Mouse (Mus musculus) kidney, adult 18-20 months (tissue): ENCODE data around the gene Pmepa1.
A peak's percentile ranks its signal among the peaks of the same experiment; 100 is the strongest.

Source experiments
- DNase-seq: peaks from one replicate; pipeline ENCODE4 v3.0.0; 2021

Gene Pmepa1

DNA sequence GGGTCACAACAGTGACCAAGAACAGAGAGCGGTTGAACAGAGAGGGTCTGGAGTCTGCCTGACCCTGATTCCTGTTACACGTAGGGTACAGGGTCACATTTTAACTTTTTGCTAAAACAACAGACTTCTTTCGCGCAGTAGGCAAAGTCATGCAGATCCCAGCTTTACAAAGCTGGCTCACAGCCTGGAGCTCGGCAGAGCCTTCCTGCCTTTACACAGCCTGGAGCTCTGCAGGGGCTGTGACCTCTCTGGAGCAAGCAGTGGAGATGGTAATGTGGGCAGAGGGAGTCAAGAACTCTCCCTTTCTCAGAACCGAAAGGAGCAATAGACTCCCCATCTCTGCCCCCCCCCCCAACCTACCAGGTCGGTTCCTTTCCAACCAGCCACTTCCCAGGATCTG lies 51.5 kb downstream of the Pmepa1 start:
- no peak for DNase-seq

DNA sequence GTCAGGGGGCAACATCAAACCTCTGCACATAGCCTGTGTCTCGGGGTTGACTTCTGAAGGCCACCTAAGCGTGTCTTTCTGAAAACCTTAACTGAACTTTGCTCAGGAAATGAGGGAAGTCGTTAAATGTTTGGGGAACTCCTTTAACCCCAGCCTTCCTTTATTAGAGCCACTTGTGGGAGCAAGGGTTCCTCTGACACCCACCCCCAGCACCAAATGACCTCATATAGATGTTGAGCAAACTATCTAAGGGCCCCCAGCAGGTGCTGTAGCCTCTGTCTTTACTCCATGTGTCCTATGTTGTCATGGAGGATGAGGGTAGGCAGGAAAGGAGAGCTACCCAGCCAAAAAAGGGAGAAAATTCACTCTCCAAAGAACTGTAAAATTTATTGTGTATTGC lies 52.2 kb downstream of the Pmepa1 start:
- DNase-seq: no peak

DNA sequence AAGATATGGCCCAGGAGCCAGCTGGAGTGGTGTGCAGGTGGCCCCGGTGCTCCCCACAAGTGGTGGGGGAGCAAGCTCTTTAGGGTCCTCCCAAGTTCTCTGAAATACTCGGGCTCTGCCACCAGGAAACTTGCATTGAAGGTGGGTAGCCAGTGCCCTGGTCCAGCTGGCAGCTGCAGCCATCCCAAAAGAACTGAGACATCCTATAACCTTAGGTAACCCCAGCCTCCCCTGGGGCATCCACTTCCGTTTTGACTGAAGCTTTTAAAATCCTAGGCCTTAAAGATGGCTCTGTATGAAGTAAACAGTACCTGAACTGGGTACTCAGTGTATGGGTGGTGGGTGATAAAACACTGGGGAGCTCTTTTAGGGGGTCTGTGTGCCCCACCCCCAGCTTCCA lies 52.8 kb downstream of the Pmepa1 start:
- no peak for DNase-seq

DNA sequence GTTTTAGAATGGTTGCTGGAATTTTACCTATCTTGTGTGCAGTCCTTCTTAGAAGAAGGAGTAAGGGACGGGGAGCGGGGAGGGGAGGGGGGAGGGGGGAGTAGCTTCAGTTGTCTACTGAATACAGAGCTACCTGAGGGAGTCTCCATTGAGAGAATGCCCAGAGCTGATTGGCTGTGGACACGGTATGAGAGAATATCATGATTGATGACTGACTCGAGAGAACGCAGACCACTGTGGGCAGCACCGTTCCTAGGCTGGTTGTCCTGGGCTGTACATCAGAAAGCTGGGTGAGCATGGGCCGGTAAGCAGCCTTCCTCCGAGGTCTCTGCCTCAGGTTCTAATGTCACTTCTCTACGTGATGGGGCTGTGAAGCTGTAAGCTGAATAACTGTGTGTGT lies 55.6 kb downstream of the Pmepa1 start:
- no peak for DNase-seq

DNA sequence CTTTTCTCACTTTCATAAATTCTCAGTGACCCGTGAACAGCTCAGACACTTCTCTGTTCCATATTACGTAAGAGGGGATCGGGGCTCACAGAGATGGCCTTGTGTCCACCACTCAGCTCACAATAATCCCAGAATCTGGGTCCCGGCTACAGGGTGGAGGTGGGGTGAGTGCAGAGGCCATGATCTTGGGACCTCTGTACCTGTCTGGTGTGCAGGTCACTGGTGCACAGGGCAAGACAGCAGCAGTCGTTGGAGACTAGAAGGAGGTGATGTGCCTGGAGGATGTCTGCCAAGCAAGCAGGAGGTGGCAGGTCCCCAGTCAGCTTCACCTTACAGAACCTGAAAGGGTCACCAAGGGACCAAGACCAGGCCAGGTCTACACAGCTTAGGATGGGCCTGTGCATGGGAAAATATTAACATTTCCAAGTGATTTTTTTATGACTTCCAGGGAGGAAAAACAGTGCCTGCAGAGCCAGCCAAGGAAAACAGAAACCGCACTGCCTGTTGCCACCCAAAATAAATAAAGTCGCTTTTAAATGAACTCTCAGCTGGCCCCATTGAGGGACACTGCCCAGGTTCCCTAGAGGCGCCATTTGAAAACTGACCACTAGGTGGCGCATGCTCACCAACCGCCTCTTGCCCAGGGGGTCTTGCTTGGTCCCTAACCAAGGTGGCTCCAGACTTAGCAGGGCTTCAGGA lies 56.9 kb downstream of the Pmepa1 start:
- peak; percentile 43 for DNase-seq

DNA sequence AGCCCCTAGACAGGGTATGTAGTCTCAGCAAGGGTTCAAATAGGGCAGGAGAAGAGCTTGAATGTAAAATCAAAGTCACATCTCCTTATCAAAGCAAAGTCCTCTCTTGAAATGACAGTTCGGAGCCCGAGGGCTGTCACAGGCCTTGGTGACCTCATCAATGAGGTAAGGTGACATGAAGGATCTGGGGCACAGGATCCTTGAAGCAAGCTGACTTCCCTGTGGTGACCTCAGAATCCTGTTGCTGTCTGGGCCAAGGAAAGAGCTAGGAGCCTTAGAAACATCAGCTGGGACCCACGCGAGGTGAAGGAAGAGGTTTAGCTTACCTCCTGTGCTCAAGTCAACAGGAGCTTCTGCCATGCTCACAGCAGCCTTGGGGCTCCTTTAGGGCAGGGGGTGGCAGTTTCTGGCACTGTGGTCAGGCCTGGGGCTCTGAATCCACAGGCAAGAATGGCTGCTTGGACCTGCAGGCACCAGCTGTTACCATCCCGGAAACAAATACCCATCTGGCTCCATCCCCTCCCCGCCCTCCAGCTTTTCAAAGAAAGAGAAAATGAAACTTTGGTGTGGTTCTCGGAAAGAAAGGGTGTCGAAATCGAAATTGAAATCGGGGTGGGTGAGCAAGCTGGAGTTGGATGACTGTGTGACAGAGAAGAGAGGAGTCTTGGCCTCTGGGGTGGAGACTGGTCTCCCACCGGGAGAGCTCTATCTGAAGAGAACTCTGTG lies 57.8 kb downstream of the Pmepa1 start, which contains the start of gene Zbp1:
TSS of gene Zbp1 (minus strand) at position 508 of the 726 bp plus-strand sequence.
- DNase-seq: peak; percentile 2

DNA sequence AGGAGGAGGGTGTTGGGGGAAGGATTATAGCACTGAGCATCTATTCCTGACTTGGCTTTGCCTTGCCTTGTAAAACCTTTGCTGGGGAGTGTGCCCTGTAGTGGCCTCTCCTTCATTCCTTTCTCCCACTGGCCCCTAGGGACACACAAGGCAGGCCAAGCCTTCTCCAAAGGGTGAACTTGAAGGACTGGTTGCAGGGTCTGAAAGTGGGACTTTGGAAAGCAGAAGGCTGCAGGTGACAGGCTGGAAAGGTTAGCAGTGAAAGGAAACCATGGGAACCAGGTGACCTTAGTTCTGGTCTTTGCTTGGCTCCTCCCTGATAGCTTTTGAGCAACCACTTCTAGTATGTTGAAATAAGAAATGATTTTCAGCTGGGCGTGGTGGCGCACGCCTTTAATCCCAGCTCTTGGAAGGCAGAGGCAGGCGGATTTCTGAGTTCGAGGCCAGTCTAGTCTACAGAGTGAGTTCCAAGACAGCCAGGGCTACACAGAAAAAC lies 58.5 kb downstream of the Pmepa1 start:
- peak; percentile 1 for DNase-seq

DNA sequence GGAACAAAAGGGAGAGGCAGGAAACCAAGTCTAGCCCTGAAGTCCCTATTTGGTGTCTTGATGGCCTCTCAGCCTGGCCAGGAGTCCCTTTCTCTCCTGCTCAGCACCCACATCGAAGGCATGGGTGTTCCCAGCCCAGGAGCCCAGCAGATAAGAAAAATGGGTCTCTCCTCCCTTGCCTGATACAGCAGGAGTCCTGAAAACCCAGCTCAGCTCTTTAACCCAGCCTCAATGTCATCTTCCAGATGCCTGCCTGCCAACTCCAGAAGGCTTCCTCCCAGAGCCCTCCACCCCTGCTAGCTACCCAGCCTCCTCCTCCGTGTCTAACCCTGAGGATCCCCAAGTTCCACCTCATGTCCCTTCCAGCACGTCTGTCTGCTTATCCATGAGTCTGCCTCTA lies 59.1 kb downstream of the Pmepa1 start:
- DNase-seq: peak; percentile 1

DNA sequence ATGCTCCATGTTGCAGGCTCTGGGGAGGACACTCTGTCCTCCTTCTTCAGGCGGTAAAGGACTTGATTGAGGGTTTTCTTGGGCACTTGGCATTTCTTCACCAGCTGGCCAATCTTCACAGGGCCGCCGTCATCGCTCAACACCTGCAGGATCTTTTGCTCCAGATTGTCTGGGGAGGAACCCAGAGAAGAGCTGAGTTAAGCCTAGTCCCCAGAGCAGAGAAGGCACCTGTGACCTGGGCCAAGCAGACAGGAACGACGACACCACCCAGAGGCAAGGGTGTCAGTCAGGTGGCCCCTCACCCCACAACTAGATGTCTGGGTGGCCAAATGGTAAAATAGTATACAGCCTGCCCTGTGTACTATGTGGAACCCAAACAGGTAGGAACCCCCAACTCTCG lies 59.5 kb downstream of the Pmepa1 start:
- DNase-seq: peak; percentile 1

DNA sequence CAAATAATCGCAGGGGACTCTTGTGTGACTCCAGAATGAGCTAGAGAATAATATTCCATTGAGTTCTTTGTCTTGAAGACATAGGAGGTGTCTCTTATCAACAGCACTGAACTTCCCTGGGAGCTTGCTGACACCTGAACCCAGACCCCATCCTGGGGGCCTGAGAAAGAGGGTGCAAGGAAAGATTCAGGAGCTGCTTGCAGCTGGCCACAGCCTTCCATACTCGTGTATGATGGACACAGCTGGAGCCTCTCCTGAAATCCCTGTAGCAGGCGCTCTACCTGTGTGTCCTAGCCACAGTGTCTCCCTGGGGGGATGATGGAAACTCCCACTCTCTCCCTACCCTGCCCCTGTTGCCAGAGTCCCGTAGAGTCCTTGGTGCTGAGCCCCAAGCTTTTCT lies 64.1 kb downstream of the Pmepa1 start:
- DNase-seq: no peak

DNA sequence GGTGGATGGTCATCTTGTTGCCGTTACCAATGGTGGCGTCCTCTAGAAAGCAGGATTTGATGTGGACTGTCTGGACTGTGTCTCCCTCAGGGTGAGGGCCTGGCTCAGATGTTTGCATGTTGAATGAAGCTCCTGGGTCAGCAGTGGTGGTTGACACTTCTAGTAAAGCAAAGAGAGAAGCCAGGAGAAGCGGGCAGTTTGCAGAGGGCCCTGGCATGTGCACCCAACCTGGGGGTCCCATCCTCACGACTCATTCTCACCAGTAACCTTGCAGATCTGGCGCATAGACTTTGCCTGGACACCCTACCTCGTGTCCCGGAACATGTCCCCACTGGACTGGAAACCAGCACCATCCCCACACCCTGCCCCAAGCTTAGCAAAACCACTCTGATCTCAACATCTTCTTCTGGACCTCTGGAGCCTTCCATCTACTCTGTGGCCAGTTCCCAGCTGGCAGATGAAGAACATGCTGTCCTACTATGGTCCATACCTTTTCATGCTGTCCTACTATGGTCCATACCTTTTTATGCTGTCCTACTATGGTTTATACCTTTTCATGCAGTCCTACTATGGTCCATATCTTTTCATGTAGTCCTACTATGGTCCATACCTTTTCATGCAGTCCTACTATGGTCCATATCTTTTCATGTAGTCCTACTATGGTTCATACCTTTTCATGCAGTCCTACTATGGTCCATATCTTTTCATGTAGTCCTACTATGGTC lies 67.1 kb downstream of the Pmepa1 start:
- DNase-seq: no peak

DNA sequence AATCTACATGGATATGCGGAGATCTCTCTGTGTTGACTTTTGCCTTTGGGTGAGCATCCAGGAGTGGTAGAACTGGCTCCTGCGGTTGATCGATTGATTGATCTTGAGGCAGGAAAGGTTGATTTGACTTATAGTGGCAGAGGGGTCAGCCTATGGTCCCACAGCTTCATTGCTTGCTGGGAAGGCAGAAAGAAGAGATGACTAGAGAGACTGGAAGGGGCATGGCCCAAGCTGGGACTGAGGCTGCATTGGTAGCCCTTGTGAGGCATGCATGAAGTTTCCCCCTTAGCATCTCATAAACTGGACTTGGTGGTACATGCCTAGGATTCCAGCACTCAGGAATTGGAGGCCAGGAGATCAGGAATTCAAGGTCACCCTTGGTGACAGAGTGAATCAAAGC lies 69.3 kb downstream of the Pmepa1 start:
- no peak for DNase-seq

DNA sequence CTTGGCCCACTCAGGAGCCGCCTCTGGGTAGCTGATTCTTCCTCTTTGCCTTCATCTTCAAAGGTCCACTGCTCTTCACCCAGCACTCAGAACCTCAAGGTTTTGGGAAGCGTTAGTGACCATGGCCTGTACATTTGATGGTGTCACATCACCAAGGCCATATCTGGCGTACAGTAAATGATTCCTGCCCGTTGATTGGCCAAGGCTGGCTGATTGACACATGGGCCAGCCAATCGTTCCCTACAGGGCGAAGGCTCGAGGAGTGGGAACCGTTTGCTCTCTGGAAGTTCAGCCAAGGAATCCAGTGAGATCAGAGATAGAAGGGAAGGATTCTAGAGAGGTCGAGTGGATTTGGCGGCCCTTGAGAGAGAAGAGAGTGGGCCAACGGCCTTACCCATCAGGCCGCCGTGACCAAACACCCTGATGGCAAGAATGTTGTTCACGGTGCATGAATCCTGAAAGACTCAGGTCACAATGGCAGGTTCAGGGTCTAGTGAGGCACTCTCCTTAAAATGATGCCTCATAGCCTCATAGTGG lies 70.7 kb downstream of the Pmepa1 start:
- DNase-seq: no peak

DNA sequence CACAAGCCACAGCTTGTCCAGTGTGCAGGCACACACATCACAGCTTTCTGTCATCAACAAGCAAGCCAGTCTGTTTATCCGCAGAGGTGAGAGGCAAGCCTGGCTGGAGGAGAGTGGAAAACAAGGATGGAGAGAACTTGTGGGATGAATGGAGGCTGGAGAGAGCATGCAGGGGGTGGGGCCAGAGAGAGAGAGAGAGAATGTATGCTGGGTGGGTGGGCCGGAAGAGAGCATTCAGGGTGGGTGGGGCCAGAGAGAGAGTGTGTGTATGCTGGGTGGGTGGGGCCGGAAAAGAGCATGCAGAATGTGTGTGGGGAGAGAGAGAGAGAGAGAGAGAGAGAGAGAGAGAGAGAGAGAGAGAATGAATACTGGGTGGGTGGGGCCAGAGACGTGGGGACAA lies 71.7 kb downstream of the Pmepa1 start:
- DNase-seq: no peak

DNA sequence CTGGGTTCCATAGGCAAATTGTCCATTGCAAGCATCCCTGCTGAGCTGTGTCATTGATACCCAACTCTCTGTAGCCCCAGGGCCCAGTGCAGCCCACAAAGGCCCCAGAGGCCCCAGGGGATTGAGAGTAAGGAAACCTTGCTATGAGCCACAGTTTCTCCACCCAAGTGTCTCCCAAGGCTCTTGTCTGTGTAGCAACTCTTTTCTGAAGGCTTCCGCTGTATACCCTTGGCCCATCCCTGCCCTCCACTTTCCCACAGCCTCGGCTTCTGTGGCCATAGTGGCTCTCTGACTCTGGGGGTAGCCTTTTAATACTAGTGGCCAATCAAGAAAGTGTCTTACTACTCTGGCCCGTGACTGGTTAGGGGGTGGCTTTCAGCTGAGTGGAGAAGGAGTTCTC lies 72.6 kb downstream of the Pmepa1 start:
- DNase-seq: no peak

DNA sequence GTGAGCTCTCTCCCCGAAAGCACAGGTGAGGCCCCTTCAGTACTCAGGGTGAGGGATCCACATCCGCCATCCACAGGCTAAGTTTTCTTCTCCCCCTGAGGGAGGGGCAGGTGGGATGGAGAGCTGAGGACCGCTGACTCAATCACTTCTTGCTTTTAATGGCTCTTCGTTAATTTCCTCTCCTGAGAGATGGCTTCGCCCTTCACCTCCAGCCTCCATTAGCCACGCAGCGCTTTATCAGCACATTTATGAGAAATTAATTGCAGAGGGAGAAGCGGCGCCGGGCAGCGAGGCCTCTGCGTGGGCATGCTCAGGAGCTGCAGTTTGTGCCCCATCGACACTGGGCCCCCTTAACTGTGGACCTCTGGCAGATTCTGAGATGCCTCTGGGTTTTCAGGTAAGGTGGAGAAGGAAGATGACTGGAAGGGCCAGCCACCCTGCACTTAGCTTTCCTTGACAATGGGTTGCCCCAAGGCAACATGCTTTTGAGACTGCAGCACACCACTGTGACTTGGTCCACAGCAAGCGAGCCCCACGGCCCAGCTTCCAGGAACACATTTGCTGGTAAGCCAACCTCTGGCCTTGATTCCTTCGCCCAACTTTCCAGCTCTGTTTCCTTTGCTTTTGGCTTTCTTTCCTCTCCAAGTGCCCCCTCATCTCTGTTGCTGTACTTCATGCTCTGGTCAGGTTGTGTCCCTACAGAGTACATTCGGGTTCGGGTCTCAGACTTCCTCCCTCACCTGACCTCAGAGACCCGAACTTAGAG lies 73.2 kb downstream of the Pmepa1 start:
- no peak for DNase-seq

DNA sequence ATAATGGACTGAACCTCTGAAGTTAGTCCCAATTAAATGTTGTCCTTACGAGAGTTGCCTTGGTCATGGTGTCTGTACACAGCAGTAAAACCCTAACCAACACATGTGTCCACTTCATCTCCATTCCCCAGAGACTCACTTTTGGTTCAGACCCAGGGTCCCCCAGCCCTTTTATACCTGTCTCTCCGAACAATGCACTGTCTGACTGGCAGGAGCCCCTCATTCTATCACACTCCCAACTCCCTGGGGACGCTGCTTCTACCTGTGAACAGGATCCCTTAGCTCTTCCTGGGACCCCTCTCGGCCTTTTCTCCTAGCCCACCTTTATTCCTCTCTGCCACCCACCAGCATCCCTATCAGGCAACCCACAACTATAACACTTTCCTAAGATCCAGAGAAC lies 81.5 kb downstream of the Pmepa1 start:
- no peak for DNase-seq

DNA sequence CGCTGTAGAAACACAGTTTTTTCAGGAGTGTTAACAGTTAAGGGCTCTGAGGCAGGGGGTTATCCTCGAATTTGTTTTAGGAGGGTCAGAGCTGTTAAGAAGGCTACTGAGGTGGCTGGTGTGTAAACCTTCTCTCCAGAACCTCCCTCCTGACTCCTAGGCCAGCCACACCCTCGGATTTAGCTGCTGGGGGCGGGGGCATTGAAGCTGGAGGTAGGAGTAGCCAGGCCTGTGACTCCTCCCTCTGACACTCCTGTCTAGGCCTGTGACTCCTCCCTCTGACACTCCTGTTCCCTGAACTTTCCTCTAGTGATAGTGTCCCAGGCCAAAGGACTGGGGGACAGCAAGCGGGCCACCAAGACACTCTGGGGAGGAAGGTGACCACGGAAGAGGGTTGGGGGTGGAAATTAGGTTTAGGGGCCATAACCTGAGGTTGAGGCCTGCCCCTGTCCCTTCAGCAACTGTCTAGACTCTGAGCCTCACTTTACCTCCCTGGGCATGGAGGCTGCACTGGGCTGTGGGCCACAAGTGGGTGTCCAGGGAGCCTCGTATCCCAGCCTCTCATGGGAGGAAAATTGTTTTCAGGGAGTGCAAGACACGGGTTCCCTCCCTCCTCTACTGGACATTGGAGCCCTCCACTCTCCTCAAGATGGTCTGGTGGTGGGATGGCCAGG lies 89.0 kb downstream of the Pmepa1 start:
- DNase-seq: peak; percentile 46

DNA sequence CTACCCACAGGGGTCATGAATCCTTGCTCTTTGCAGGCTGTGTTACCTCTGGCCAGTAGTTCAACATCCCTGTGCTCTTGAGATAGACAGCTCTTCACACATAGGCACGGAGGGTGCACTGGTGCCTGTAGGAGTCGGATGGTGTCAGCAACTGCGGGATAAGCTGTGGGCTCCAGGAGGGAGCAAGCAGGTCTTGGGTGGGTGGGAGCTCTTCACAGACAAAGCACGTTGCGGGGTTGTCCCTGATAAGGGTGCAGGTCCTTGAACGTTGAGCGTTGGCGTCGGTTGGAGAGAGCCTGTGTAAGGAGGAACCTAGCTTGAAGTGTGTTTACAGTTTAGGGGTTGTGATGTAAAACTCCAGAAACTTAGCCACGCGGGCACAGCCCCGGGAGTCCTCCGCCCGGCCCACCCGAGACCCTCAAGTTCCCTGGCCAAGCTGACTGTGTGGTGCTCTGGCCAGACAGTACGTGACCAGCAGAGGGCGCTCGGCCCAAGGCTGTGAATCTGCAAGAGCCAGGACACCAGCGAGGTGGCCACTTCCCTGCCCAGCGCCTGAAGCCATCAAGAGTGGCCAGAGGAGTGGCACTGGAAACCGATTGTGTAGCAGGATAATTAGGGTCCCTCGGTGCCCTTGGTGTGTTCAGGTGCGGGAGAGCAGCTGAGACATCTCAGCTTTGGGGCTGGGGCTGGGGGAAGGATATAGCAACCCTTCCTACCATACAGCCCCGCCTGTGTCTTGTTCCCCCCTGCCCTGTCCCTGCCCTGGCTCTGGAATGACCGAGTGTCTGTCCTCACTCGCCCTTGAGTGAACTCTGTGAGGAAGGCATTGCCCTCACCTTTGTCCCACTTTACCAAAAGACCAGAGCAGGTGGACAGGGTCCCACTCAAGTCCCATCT lies 90.0 kb downstream of the Pmepa1 start:
- DNase-seq: peak; percentile 91

DNA sequence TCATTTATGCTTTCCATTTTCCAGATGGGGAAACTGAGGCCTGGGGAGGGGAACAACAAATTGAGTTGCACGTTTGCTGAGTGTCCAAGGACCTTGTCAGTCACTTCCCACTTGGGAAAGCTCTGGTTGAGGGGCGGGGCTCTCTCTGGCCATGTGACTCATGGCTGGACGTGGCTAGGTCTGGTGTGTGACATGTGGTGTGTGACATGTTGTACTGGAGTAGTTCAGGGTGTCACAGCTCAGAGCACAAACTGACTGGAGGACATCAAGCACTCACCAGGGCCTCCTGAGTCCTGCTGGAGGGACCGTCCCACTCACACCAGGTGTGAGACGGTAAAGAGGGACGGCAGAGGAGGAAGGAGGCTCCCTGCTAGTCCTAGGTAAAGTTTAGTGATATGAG lies 91.1 kb downstream of the Pmepa1 start:
- peak; percentile 2 for DNase-seq

DNA sequence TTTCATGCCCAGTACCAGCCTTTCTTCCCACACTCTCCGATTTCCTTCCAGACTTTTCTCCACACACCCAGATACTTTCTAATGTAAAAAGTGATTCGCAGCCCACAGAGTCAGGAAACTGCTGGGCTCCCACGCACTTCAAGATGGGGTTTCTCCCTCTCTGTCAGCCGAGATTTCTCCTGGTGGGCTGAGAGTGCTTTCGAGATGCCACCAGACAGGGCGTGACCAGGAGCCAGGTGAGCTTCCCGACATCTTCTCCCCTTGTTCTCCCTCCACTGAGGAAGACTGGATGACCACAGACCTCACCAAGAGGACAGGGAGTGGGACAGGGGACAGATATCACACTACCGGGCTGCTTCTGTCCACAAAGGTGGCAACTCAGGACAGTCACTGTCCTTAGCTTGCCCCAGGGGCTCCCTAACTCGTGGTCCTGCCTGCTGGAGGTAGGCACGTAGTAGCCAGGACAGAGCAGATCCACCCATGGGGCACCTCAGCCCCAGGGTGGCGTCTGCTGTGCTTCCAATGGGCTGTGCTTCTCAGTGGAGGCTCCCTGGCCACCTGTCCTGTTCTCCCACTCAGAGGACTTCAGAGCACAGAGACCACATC lies 91.8 kb downstream of the Pmepa1 start:
- no peak for DNase-seq
